Mouse (Mus musculus) layer of hippocampus, adult 11-12 months (tissue): ENCODE data around the gene Atg4b.
A peak's percentile ranks its signal among the peaks of the same experiment; 100 is the strongest.
"Not testable (repeated sequence)": the region's sequence is repeated elsewhere in the genome, so short reads cannot be mapped to it uniquely, and the experiment has no call there.

Experiments
- DNase-seq: peaks from one replicate; pipeline ENCODE4 v3.0.0; 2022; ENCODE audit warnings: low spot score

Atg4b gene

GRCm38 (mm10) chr1:93818722-93819121 is 67.4 kb downstream of the Atg4b start:
- no peak for DNase-seq

- no peak for DNase-seq
Measured at GRCm38 (mm10) chr1:93823796-93824495, 72.6 kb downstream of the Atg4b start.

- DNase-seq, result no peak
Measured at GRCm38 (mm10) chr1:93824609-93825008, 73.3 kb downstream of the Atg4b start, which contains the start of gene D2hgdh. TSS of gene D2hgdh (plus strand) at chr1:93824909.

- DNase-seq, result peak; percentile 97
Measured at GRCm38 (mm10) chr1:93825105-93825674, 73.9 kb downstream of the Atg4b start.

- DNase-seq, result peak; percentile 31
Measured at GRCm38 (mm10) chr1:93825771-93826539, 74.7 kb downstream of the Atg4b start.

- no peak for DNase-seq
Measured at GRCm38 (mm10) chr1:93826540-93826835, 75.2 kb downstream of the Atg4b start.

- DNase-seq, result peak; percentile 2
Measured at GRCm38 (mm10) chr1:93832754-93833360, 81.6 kb downstream of the Atg4b start.

GRCm38 (mm10) chr1:93834671-93835150 is 83.4 kb downstream of the Atg4b start:
- DNase-seq, result peak; percentile 3

GRCm38 (mm10) chr1:93835211-93835610 is 83.9 kb downstream of the Atg4b start:
- peak; percentile 3 for DNase-seq

GRCm38 (mm10) chr1:93835876-93836531 is 84.7 kb downstream of the Atg4b start:
- peak; percentile 5 for DNase-seq

- no peak for DNase-seq
Measured at GRCm38 (mm10) chr1:93836532-93836913, 85.2 kb downstream of the Atg4b start.

GRCm38 (mm10) chr1:93837335-93837734 is 86.0 kb downstream of the Atg4b start:
- DNase-seq, result no peak

GRCm38 (mm10) chr1:93838569-93838968 is 87.3 kb downstream of the Atg4b start:
- not testable (repeated sequence) for DNase-seq
